Mouse (Mus musculus) left cerebral cortex, postnatal 25 days (tissue): ENCODE results near the gene Nck2. TPM values are rescaled to one million over a fixed set of nuclear protein-coding genes. Genes with fewer than 3 reads are reported as not detected.

ENCODE experiments used
- DNase-seq, 2 experiments: peaks; one replicate each; pipeline ENCODE4 v3.0.0; 2022; ENCODE audit warnings: low spot score in 2 of 2, mixed read lengths in 1 of 2
- intact Hi-C: fragments of 180-260 bp; cut with DNase I; formaldehyde crosslinking; loops from one replicate; pipeline ENCODE4 v1.15.1; 2025
- total RNA-seq, 2 experiments: library from RNA; stranded (reverse); gene quantifications; 2 replicates each; pipeline ENCODE4 v1.2.3; 2021

Gene Nck2
- total RNA-seq, 2 experiments from 2014 or later: 34.1 to 39.3 TPM

DNA sequence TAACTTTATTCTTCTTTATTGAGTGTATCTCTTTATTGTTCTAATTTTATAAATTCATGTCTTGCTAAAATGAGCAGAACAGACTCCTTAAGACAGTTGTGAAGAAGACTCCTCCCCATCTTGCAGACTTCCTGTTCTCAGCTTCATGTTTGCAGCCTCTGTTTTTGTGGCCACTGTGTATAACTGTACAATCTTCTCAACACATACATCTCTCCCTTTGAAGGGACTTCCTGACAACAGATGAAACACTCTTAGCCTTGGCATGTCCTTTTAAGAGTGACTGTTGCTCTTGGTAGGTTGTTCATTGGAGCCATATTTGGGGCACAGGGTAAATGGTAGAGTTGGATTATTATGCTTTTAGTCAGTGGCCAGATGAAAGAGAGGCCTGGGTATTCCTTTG is 20.6 kb downstream of the Nck2 start:
- no peak for DNase-seq
- intact Hi-C loops: loop anchor here (5.0 to 10.0 kb wide), 2 partner anchors 37 to 330 kb away; no protein-coding TSS in a partner anchor

DNA sequence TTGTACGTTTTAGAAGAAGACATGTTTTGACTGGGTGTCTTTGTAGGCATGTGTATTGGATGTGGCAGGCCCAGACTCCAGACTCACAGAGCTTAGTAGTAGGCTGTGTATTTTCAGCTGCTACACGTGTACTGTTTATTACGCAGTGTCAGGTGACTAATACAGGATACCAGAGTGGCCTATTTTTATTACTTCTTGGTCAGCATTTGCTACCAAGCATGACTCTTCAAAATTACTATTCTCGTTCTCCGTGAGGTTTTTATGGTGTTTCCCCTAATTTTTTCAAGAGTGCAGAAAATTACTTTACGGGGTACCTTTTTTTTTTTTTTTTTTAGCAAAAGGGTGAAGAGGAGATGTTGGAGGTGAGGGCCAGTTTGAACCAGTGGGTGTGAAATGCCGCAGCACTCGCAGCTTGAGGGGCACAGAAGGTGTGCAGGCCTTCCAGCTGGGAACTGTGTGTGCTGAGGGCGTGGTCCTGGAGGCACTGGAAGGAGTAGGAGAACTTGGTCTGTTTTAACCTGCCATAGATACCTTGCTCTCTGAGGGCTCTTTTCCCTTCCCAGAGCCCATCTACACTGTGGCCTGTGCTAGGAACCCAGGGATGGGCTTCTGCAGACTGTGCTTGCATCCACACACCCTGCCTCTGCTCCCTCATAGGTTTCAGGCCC is 21.7 kb downstream of the Nck2 start:
- no peak for DNase-seq
- intact Hi-C loops: loop anchor here (5.0 to 10.0 kb wide), 2 partner anchors 36 to 331 kb away; no protein-coding TSS in a partner anchor

DNA sequence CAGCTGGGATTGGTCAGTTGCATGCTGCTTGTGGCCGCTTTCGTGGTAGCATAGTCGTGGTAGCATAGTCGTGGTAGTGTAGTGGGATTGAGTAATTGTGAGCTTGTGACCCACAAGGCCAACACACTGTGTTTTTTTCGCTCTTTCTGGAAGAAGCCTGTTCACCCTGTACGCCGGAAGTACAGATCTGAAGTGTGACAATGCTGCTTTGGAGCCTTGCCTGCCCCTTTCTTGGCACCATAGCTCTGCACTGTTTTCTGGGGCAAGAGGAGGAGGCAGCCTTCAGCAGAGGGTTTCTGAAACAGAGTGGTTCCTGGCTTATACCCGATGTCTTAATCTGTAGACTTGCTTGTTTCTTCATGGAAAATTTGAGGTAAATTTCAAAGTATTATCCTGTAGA is 23.3 kb downstream of the Nck2 start:
- peak in 1 of 2 experiments; percentile 72 for DNase-seq
- intact Hi-C loops: loop anchor here (5.0 to 10.0 kb wide), 2 partner anchors 35 to 333 kb away; no protein-coding TSS in a partner anchor

DNA sequence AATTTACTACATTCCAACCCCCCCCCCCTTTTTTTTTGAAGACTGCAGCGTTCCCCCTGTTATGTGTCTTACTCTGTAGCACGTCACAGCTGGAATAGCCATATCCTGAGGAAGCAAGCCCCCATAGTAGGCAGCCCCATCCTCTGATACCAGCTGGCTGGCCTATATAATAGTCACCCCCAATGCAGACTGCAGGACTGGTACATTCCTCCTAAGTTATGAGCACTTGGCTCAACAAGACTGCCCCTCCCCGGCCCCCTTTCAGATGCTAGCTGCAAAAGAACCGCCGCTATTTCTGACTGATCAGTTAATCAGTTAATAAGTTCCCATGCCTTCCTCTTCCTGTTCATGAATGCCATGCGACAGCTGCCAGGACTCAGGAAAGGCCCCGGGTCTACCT is 23.8 kb downstream of the Nck2 start:
- DNase-seq: no peak
- intact Hi-C loops: loop anchor here (5.0 to 10.0 kb wide), 2 partner anchors 34 to 333 kb away; no protein-coding TSS in a partner anchor

DNA sequence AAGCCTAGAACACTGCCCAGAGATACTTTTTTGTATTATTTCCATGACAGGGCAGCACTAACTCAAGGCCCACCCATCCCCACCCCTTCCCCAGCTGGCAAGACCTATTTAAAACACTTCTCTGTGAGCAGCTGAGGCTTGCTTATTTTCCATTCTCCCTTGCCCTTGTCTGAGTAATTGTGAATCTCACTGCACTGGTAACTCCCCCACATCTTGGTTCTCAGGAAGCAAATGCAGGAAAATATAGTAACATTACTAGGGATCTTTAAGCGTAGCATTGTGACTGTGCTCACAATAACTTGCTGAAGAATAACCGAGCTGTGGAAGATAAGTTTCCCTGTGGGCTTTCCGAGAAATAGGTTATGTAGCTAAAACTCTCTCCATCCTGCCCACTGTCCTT is 24.6 kb downstream of the Nck2 start:
- intact Hi-C loops: loop anchor here (5.0 to 10.0 kb wide), 2 partner anchors 33 to 334 kb away; no protein-coding TSS in a partner anchor

DNA sequence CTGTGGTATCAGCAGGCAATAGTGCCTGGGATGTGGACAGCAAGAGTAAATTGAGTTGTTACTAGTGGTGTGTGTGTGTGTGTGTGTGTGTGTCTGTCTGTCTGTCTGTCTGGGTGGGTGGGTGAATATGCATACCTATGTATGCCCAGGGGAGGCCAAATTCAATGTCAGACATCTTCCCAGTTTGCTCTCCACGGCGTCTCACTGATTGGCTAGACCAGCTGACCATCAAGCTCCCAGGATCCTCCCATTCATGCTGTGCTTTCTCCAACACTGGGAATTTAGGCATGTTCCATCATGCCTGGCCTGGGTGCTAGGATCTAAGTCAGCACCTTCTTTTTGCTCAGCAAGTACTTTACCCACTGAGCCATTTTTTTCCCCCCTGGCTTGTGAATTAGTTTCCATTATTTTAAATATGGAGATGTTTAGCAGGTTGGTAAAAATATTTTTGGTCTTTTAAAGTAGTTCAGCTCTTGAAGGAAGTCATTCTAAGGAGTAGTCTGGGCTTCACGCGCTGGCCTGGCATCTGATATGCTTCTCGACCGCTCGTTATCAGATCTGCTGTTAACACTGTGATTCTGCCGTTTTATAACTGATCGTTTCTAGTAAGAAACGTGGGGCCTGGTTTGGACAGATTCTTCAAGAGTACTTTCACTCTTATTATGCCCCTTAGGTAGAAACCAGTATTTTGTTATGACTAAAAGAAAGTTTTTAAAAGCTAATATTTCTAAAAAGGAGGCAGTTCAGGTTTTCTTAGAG is 26.2 kb downstream of the Nck2 start:
- intact Hi-C loops: no loop called here
- DNase-seq: no peak

More for the DNA sequence above, 24.6 kb downstream of the Nck2 start:
- peak; percentile 19 to 83 for DNase-seq

DNA sequence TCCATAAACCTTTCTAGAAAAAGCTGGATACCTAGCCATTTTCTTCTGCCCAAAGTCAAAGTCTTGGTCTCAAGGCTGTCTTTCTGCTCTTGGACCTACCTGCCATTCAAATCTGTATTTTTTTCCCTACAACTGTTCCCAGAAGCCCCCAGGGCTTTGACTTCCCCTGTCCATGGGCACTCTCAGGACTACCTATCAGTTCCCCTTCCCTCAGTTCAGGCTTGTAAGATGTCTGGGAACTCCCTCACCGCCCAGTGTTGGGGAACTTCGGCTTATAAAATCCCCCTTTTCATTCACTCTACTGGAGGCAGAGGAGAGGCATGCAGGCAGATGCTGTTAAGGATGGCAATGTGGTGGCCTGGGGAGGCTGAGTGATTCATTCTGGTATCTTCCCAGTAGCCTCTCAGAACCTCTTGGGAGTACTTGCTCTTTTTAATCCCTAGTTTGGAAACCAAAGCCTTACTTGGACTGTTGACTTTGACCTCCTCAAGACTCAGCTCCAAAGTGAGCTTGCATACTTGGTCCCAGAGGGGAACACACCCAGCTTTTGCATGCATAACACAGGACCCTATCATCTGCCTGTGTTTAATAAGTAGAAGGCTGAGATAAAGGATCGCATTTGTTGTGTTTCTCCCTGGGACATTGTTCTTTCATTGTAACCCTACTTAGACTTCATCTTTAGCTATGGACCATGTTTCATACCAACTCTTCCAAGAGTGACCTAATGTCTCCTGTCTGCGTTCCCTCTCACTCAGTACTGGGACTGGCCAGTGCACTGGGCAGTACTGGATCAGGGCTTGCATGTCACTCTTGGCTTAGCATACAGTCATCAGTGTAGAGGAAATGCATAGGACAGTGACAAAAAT is 27.0 kb downstream of the Nck2 start:
- DNase-seq: no peak
- intact Hi-C loops: no loop called here

DNA sequence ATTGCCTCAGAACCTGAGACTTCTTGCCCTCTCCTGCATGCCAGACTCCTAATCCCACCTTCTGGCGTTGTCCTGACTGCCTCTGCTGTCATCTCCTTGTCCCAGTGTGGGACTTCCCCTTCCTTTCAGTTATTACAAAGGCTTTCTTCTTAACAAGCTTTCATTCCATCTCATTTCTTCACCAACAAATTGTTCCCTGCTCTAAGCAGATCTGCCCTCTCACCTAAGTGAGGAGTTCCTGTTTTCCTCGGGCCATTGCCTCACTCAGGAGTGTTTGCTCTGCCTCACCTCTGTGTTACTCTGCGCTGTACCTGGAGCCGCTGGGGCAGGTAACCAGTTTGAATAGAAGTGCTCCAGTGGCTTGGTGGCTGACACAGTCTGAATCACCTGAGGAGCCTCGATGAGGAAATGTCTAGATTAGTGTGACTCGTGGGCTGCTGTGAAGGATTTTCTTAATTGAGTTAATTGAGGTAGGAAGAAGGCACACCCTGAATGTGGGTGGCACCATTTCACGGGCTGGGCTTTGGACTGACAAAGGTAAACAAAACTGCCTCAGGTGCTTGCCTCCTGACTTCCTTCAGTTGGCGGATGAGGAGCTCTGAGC is 27.8 kb downstream of the Nck2 start:
- no peak for DNase-seq
- intact Hi-C loops: no loop called here

DNA sequence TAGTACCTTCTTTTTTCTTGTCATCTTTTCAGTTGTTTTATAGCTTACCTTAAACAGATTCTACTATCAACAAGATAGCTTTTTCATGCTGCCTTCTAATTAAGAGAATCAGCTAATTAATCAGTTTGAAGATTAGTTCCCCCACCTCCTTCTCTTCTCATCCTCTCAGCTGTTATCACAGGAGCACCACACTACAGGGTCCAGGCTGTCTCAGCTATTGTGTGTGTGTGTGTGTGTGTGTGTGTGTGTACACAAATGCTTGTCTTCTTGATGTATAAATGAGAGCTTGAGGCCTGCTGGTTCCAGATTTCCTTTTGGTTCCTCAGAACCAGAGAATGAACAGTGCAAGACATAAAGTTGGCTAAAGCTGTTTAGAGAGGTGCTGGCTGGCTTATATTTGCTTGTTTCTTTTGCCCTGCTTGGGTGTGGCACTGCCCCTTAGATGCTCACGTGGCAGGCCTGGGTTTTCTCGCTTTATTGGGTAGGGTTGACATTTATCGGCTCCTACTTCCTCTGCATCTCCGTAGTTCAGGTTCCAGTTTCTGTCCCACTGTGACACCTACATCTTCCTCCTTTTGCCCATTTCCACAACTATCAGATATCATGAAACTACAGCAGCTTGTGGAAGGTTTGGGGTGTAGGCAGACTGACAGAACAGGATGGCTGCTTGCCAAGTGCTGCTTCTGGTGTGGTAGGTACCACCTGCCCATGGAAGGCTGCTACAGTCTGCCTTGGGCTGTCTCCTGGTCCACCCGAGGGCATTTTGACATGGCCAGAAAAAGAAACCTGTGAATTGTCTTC is 29.6 kb downstream of the Nck2 start:
- DNase-seq: peak; percentile 42 to 76
- intact Hi-C loops: no loop called here

DNA sequence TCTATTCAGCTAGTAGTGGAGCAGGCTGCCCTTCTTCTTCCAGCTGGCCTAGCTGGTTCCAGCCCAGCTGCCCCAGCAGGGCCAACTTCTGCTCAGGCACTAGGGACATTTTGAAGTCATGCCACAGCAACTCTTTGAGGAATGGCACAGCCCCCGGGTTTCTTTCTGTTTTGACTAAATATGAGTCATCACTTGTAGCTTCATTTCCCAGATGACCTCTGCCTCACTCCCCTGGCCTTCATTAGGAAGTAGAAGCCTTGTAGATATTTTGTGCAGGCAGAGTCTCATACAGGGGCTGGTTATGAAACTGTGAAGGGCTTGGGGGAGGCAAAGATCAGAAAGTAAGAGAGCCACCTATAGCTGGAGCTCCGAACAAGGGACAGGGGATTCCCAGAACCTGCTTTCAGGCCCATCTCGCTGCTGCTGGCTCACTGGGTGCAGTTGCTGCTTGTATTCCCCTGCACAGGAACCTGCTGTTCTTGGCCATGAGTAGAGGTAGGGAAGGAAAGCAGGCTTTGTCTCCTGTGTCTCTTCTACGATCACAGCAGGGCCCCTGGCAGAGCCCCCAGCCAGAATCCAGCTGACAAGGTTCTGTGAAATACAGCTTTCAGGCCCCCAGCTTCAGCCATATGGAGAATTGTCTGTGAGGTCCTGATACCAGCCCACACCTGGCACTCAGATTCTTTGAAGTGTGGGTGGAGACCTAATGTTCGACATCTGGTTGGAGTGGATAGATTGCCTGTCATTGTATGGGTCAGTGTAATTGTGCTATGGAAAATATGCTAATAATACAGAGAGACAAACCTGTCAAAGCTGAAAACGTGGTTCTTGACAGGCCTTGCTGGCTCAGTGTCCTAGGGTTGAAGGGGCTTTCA is 30.4 kb downstream of the Nck2 start:
- intact Hi-C loops: no loop called here
- DNase-seq: no peak

DNA sequence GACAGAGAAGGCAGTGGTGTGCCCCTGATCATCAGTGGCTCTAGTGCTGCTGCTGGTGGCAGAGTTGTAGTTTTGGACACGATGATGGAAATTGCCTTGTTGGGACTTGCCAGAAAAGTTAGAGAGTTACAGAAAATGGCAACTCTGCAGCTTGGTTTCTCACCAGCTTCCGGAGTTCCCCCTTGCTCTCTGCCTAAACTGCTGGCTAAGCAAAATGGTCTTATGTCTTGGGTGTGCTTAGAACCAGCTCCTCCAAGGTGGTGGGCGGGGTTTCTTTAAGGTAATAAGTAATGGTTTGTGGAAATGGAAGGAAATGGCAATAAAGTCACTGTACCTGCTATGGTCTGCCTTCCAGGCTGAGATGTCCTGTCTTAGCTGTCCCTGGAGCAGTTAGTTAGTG is 33.6 kb downstream of the Nck2 start:
- intact Hi-C loops: no loop called here

DNA sequence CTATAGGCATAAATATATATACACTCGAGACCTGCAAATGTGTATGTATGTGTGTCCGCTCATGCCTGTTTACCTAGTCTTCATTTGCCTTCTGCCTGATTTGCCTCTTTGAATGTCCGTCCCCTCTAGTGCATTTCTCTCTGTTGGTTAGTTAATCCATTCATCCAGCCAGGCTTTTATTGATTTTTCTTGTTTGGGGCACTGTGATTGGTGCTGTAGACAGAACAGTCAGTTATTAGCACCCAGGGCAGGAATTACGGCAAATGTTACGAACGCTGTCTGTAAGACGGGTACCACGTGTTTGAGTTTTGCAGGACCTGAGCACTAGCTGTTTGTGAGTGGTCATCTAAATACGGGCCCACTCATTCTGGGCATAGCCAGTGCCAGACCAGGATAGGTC is 40.8 kb downstream of the Nck2 start:
- intact Hi-C loops: no loop called here
- no peak for DNase-seq

More for the DNA sequence above, 33.6 kb downstream of the Nck2 start:
- DNase-seq: no peak

DNA sequence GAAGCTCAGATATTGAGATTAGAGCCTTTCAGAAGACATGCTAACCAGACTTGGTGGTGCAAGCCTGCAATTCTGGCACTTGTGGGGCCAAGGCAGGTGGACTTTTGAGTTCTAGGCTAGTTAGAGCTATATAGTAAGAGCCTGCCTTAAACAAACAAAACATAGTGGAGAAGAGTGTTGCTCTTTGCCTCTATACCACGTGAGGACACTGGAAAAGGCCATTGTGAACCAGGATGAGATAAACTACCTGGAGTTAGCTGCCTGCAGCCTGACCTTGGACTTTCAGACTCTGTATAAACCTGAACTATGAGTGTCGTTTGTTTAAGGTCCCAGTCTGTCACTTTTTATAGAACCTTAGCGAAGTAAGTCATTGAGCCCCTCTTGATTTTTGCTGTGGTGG is 42.1 kb downstream of the Nck2 start:
- DNase-seq: no peak
- intact Hi-C loops: no loop called here

DNA sequence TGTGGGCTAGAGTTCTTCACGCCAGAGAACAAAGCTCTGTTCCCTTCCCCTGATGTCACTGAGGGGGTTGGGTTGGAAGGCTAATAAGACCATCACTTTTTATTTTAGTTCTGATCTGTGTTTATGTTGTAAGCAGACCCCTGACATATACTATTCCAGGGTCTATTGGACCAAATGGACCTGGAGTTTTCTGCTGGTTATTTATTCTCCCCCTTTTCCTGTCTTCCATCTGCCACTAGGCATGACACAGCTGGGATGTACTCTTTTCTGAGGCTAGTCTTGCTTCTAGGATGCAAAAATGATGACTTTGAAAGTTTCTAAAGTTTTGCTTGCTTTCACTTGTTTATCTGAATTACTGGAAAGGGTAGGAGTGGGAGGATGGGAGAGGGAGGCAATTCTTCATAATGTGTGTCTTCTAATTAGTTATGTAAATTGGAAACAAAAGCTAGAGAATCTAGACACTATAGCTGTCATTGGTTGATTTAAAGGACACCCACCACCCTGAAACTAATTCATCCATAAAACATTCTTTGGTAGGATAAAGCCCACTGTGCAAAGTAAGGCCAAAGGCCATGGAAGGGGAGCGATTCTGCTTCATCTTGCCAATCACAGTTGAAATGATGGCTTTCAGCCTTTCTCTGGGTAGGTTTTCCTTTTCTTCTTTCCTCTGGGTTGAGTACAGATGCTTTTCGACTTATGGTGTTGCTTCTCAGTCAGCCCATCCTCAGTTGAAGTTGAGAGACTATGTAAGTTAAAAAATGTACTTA is 42.8 kb downstream of the Nck2 start:
- DNase-seq: no peak
- intact Hi-C loops: no loop called here

DNA sequence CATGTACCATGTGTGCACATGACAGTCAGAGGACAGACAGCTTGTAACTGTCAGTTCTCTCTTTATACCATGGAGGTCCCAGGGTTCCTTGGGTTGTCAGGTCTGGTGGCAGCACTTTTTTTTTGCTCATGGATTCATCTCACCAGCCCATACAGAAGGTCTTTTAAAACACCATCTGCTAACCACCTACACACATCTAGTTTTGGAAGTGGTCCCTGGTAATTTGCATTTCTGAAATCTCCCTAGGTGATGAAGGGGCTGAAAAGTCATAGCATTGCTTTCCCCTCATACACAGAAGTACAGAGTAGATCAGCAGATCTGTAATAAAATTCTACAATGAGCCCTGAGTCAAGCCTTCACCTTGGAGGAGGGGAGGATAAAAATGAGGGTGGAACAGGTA is 44.9 kb downstream of the Nck2 start:
- intact Hi-C loops: no loop called here
- peak in 1 of 2 experiments; percentile 88 for DNase-seq

DNA sequence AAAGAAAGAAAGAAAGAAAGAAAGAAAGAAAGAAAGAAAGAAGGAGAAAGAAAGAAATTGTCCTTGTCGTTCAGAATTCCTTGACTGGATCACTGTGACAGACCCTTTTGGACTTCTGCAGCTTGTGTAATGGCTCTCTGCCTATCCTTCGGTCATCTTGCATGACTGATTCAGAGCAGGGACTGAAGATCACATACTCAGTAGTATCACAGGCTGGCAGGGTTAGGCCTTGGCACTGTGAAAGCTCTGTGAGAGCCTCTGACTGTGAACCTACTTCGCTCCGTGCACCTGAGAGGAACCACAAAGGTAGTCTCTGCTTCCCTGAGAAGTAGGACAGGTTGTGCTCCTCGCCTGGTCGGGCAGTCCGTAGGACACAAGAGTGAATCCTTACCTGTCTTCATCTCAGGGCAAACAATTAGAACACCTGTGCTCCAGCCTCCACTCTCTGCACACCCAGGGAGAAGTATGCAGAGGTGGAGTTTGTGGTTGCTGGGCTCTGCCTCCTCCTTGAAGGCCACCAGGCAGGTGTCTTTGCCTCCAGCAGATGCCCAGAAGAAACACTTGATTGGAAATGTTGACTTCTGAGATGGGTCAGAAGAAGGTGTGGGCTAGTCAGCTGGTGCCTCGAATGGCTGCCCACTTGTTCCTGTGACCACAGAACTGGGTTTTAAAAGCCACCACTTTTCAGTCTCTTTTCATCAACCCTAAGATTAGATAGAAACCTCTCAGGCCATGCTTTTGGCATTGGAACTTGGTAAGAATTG is 47.3 kb downstream of the Nck2 start:
- intact Hi-C loops: no loop called here
- no peak for DNase-seq
